Mouse (Mus musculus) spleen, adult 2 months (tissue): ENCODE data around the gene Zfp974. TPM values are rescaled to one million over a fixed set of nuclear protein-coding genes. Genes with fewer than 3 reads are reported as not detected.
A peak's percentile ranks its signal among the peaks of the same experiment; 100 is the strongest.
"Not testable (repeated sequence)": the region's sequence is repeated elsewhere in the genome, so short reads cannot be mapped to it uniquely, and the experiment has no call there.

Experiments used
- DNase-seq, 2 experiments: peaks; one replicate each; pipeline versions ENCODE4 v3.0.0 to v3.0.0-alpha.2; 2012 to 2021; ENCODE audit warnings: low spot score in 2 of 2, low read depth in 1 of 2
- H3K27ac ChIP-seq: fragments of 200-500 bp; 2 replicates; pipeline ENCODE4 v1.5.1; 2012; ENCODE audit warnings: low read length, inconsistent platforms; ENCODE audit not compliant: insufficient read depth
- H3K27me3 ChIP-seq: fragments of 200-500 bp; 2 replicates; pipeline ENCODE4 v1.6.1; 2012; ENCODE audit warnings: mild to moderate bottlenecking, moderate library complexity, low read length, inconsistent platforms; ENCODE audit not compliant: control insufficient read depth, insufficient read depth
- H3K36me3 ChIP-seq: fragments of 200-500 bp; 2 replicates; pipeline ENCODE4 v1.6.1; 2012; ENCODE audit warnings: mild to moderate bottlenecking, low read length, inconsistent platforms; ENCODE audit not compliant: control insufficient read depth, insufficient read depth
- H3K4me1 ChIP-seq: fragments of 200-500 bp; 2 replicates; pipeline ENCODE4 v1.6.1; 2011; ENCODE audit warnings: inconsistent platforms; ENCODE audit not compliant: control insufficient read depth, insufficient read depth, insufficient read length
- H3K4me3 ChIP-seq: fragments of 200-500 bp; 2 replicates; pipeline ENCODE4 v1.5.1; 2011; ENCODE audit warnings: mild to moderate bottlenecking, inconsistent platforms; ENCODE audit not compliant: insufficient read depth, insufficient read length; ENCODE audit errors: extremely low read depth
- CTCF ChIP-seq: fragments of 200-500 bp; IDR thresholded peaks from 2 replicates; pipeline ENCODE4 v1.5.1; 2011; ENCODE audit warnings: mild to moderate bottlenecking, inconsistent platforms; ENCODE audit not compliant: insufficient read depth, insufficient read length, insufficient replicate concordance; ENCODE audit errors: extremely low read depth
- POLR2A ChIP-seq: fragments of 200-500 bp; IDR thresholded peaks from 2 replicates; pipeline ENCODE4 v1.6.1; 2011; ENCODE audit warnings: low read depth, low read length, inconsistent platforms
- WGBS: fragments of 180-500 bp; shearing (Covaris S2); methylation state at CpG from one replicate; pipeline ENCODE4 v1.1.7; 2018; 5-methylcytosine and 5-hydroxymethylcytosine counted together
- polyA plus RNA-seq: library from polyadenylated mRNA; depleted of rRNA; stranded (reverse); fragments of >200 nt; gene quantifications from 2 replicates; pipeline ENCODE4 v1.2.3, GENCODE M21; 2012; rRNA removed

Gene Zfp974
- polyA plus RNA-seq: 0.56 and 1.1 TPM in 2 replicates

- peak; percentile 43 to 64 for DNase-seq
These were observed at the start of gene Zfp974 for GRCm38 (mm10) chr7:27928818-27929695. Gene Zfp974, minus strand, starts transcription at chr7:27929460.

DNA sequence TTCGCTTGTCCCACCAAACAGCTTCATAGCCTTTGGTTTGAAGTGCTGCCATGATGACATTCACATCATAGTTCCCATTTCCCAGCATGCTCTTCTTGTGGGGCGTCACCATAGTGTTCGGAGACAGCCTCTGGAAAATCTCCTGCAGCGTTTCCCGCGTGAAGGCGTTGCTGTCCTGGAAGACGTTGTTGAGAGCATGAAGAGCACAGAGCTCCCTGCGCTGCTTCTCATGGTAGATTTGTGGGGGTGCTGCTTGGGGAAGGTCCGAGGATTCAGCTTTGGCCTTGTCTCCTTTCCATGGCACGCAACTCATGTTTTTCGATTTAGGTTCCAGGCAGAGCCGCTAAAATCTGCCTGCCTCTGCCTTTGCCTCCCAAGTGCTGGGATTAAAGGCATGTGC lies 20.2 kb upstream of the Zfp974 start:
- H3K4me1 ChIP-seq, H3K27me3 ChIP-seq, DNase-seq, H3K27ac ChIP-seq, H3K36me3 ChIP-seq, H3K4me3 ChIP-seq: not testable (repeated sequence)
- 93% methylated on average over 13 of the region's 13 CpGs for WGBS

More at GRCm38 (mm10) chr7:27928818-27929695, at the start of gene Zfp974:
- H3K27me3 ChIP-seq: no peaks in the 10 kb centered on the region
- no peak for TF ChIP-seq CTCF
- H3K36me3 ChIP-seq: no peaks in the 10 kb centered on the region; the same call in 1 of the 2 replicates
- H3K27ac ChIP-seq: peak within 1 kb of the TSS; percentile 57; the same call in 1 of the 2 replicates
- peak within 1 kb of the TSS; percentile 94 for H3K4me3 ChIP-seq
- WGBS: 7% methylated on average over 40 of the region's 40 CpGs
- H3K4me1 ChIP-seq: peaks cover 9% of the 10 kb centered on the region; the same call in 1 of the 2 replicates

- not testable (repeated sequence) for H3K4me3 ChIP-seq, H3K4me1 ChIP-seq, H3K36me3 ChIP-seq, H3K27me3 ChIP-seq, H3K27ac ChIP-seq
- peak in 1 of 2 experiments; percentile 27 for DNase-seq
- WGBS: 12% methylated on average over 6 of the region's 7 CpGs
These were observed 12.6 kb upstream of the Zfp974 start for GRCm38 (mm10) chr7:27941869-27942268.

GRCm38 (mm10) chr7:27933800-27934158 lies 4.5 kb upstream of the Zfp974 start:
- not testable (repeated sequence) for H3K4me1 ChIP-seq, DNase-seq, H3K4me3 ChIP-seq, H3K27ac ChIP-seq, H3K27me3 ChIP-seq, H3K36me3 ChIP-seq
- 18% methylated on average over 1 of the region's 9 CpGs for WGBS

DNA sequence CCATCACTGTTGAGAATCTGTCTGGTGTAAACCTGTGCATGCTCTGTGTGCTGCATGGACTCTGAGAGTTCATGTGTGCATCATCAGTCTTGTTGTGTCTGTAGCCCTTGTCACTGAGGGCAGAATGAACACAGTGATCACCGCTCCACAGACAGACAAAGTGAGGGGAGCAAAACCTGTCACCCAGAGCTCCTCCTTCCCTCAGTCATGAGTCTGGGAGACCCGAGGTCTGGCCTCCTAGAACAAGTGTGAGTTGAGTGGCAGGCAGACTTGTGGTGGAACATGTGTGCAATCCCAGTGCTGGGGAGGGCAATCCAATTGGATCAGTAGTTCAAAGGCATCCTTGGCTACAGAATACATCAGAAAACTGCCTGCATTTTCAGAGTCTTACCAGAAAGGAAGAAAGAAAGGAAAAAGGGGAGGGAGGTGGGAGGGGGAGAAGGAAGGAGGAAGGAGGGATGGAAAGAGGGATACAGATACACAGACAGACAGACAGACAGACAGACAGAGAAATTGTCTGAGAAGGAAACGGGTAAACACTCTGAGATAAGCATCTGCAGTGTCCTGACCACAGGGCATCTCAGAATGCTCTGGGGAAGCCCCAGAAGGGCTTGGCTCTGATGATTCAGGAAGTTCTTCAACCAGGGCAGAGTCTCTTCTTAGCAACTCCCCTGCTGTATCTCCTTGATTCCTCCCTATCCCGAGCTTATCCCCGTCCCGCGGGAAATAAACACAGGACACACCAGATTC lies 4.0 kb upstream of the Zfp974 start:
- Histone ChIP-seq H3K27me3 (no peaks in the 10 kb centered on the region), H3K4me3 (no peak overlapping the region), H3K27ac (no peak overlapping the region), H3K36me3 (no peaks in the 10 kb centered on the region), H3K4me1 (peaks cover 9% of the 10 kb centered on the region; the same call in 1 of the 2 replicates)
- peak; percentile 51 to 67 for DNase-seq
- TF ChIP-seq POLR2A (no peak), CTCF (no peak)
- WGBS: 13% methylated on average over 7 of the region's 7 CpGs

GRCm38 (mm10) chr7:27927041-27927440 lies 2.2 kb downstream of the Zfp974 start:
- WGBS: 32% methylated on average over 4 of the region's 4 CpGs
- H3K36me3 ChIP-seq, H3K4me3 ChIP-seq, H3K27me3 ChIP-seq, H3K4me1 ChIP-seq, DNase-seq, H3K27ac ChIP-seq: not testable (repeated sequence)

DNA sequence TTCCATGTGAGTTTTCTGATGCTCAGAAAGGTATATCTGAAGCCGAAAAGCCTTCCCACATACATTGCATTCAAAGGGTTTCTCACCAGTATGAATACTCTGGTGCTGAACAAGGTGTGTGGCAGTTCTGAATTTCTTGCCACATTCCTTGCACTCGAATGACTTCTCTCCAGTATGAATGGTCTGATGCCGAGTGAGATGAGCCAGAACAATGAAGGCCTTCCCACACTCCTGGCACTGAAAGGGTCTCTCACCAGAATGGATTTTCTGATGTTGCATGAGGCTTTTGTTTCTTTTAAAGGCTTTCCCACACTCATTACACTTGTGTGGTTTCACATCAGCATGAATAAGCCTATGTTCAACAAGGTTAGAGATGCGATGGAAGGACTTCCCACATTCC lies 18.3 kb downstream of the Zfp974 start:
- not testable (repeated sequence) for H3K4me1 ChIP-seq, DNase-seq, H3K27ac ChIP-seq, H3K4me3 ChIP-seq, H3K27me3 ChIP-seq, H3K36me3 ChIP-seq
- WGBS: 92% methylated on average over 4 of the region's 4 CpGs
